38 mouse cellular contexts compared by ENCODE assay signal in the genomic region with DNA sequence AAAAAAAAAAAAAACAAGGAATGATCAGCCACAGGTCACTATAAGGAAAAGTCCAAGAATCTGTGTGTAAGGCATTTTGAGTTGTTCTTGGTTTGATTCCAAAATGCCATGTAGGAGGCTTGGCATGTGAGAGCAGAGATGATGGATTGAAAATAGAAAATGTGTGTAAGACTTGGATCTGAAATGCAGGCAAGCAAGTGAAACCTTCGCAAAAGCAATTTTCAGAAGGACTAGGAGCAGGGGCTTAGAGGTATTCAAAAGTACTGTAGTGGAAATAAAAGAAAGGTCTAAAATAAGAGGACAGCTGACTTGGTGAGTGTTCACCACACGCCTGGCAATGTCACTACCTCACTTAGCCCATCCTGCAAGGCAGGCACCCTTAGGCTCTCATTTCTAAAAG. TPM values are rescaled to one million over a fixed set of nuclear protein-coding genes. Genes with fewer than 3 reads are reported as not detected.
A peak's percentile ranks its signal among the peaks of the same experiment; 100 is the strongest.
DNase-seq lines count a peak whose midpoint lies in the region; ATAC-seq lines count a peak whose summit lies in the region.
"Had no signal": no experiment of that assay in that cellular context is flagged by ENCODE, and none has a peak within 500 bp of the region (broad histone marks: within the 10 kb centered on the region; RNA-seq: fewer than 3 reads in every experiment).

No protein-coding gene starts in this region.

- DNase-seq in cerebellum, postnatal 10 days: peak; percentile 25 to 31
- no peak for DNase-seq in cerebellum, postnatal 36 days
- DNase-seq in heart, postnatal 25 days (ENCODE audit: low spot score): no peak
- DNase-seq in right cerebral cortex, adult 18-20 months: peak; percentile 25
- no peak for DNase-seq in right cerebral cortex, postnatal 4 days
- no peak for DNase-seq in urinary bladder, postnatal 4 days (ENCODE audit: low spot score in 2 of 2)
- DNase-seq: adrenal gland, postnatal 14 days; cerebellum, adult 11-12 months; cerebellum, adult 9-11 months; gastrocnemius, postnatal 14 days; kidney, adult 11 months; kidney, postnatal 14 days; left cerebral cortex, postnatal 4 days; liver, postnatal 0 days; midbrain, embryonic 14.5 days; retina, postnatal 1 day; right cerebral cortex, postnatal 25 days; spleen, adult 18-20 months had no signal

- H3K4me1 ChIP-seq in heart, embryonic 13.5 days: peaks cover 6% of the 10 kb centered on the region; the same call in 1 of the 2 replicates
- H3K4me1 ChIP-seq: embryonic facial prominence, embryonic 10.5 days; embryonic facial prominence, embryonic 15.5 days; forebrain, embryonic 12.5 days; heart, embryonic 10.5 days; liver, embryonic 12.5 days; neural tube, embryonic 15.5 days had no signal

- no peaks in the 10 kb centered on the region for H3K27me3 ChIP-seq in heart, embryonic 13.5 days (replicated peaks)
- H3K27me3 ChIP-seq: embryonic facial prominence, embryonic 15.5 days; forebrain, embryonic 12.5 days; liver, embryonic 12.5 days; neural tube, embryonic 15.5 days had no signal

- WGBS in heart, embryonic 13.5 days: 68% methylated on average over 2 of the region's 2 CpGs

- no peak overlapping the region for H3K4me3 ChIP-seq in heart, embryonic 13.5 days
- H3K4me3 ChIP-seq: embryonic facial prominence, embryonic 10.5 days; embryonic facial prominence, embryonic 15.5 days; forebrain, embryonic 12.5 days; heart, embryonic 10.5 days; liver, embryonic 12.5 days; neural tube, embryonic 15.5 days had no signal

- no peak overlapping the region for H3K4me2 ChIP-seq in heart, embryonic 13.5 days
- H3K4me2 ChIP-seq: embryonic facial prominence, embryonic 15.5 days; forebrain, embryonic 12.5 days; hindbrain, embryonic 14.5 days; liver, embryonic 12.5 days; neural tube, embryonic 15.5 days had no signal

- intact Hi-C loops in heart, postnatal 25 days (cut with DNase I): no loop called here

- no peak overlapping the region for H3K9ac ChIP-seq in heart, embryonic 13.5 days
- H3K9ac ChIP-seq: embryonic facial prominence, embryonic 15.5 days; forebrain, embryonic 12.5 days; hindbrain, embryonic 14.5 days; liver, embryonic 12.5 days; liver, postnatal 0 days; neural tube, embryonic 15.5 days had no signal

- 0 out of 2 replicates have a peak overlapping the region, but pooled peaks have one; percentile 12 for H3K27ac ChIP-seq in heart, embryonic 13.5 days (replicated peaks)
- H3K27ac ChIP-seq: embryonic facial prominence, embryonic 10.5 days; embryonic facial prominence, embryonic 15.5 days; forebrain, embryonic 12.5 days; heart, embryonic 10.5 days; hindbrain, embryonic 14.5 days; liver, embryonic 12.5 days; macrophage; neural tube, embryonic 15.5 days had no signal

- ATAC-seq in heart, embryonic 13.5 days (ENCODE audit: extremely low read depth, insufficient number of reproducible peaks, low FRiP score, low TSS enrichment): no peak
- ATAC-seq: liver, embryonic 12.5 days; liver, postnatal 0 days; lung, postnatal 0 days had no signal

- no peaks in the 10 kb centered on the region for H3K9me3 ChIP-seq in heart, embryonic 13.5 days
- H3K9me3 ChIP-seq: embryonic facial prominence, embryonic 10.5 days; embryonic facial prominence, embryonic 15.5 days; forebrain, embryonic 12.5 days; G1E; heart, embryonic 10.5 days; liver, embryonic 12.5 days; neural tube, embryonic 15.5 days had no signal

- H3K36me3 ChIP-seq in heart, embryonic 13.5 days: no peaks in the 10 kb centered on the region
- H3K36me3 ChIP-seq: embryonic facial prominence, embryonic 10.5 days; embryonic facial prominence, embryonic 15.5 days; forebrain, embryonic 12.5 days; G1E; heart, embryonic 10.5 days; liver, embryonic 12.5 days; neural tube, embryonic 15.5 days had no signal

RNA-seq across cellular contexts. Expression of a gene that starts 49.4 kb away (rescaled TPM):
- not detected in 2 replicates for polyA plus RNA-seq in heart, embryonic 13.5 days (2015; fragmentation: Nextera tagmentation; extraction: Ambion mirVana)
- not detected for total RNA-seq in heart, postnatal 25 days (2021)
- total RNA-seq: adrenal gland, postnatal 14 days; gastrocnemius, postnatal 14 days; granulocyte monocyte progenitor cell, adult 5-6 weeks; hematopoietic stem cell, adult 5-6 weeks; layer of hippocampus, adult 18-20 months; layer of hippocampus, postnatal 14 days; left cerebral cortex, postnatal 4 days; megakaryocyte-erythroid progenitor cell, adult 5-6 weeks had no signal
- polyA plus RNA-seq: embryonic facial prominence, embryonic 10.5 days; forebrain, embryonic 12.5 days; G1E; heart, embryonic 10.5 days; heart, embryonic 16.5 days; kidney, embryonic 14.5 days; liver, embryonic 12.5 days; liver, postnatal 0 days; lung, postnatal 0 days; macrophage; midbrain, embryonic 14.5 days; neural tube, embryonic 15.5 days; stomach, embryonic 16.5 days; thymus, postnatal 0 days had no signal

Comparison
In these comparisons a context has a peak if more than half of its experiments do, and no peak if none do; other contexts are left out.
1. DNase-seq: peak in cerebellum, postnatal 10 days (2 of 2) and right cerebral cortex, adult 18-20 months (single experiment); none in cerebellum, postnatal 36 days (0 of 2), heart, postnatal 25 days (single experiment), right cerebral cortex, postnatal 4 days (single experiment) and urinary bladder, postnatal 4 days (0 of 2).